Mouse (Mus musculus) hindbrain, embryonic 15.5 days (tissue): ENCODE measurements around the gene Gm20388. TPM values are rescaled to one million over a fixed set of nuclear protein-coding genes. Genes with fewer than 3 reads are reported as not detected.

ENCODE experiments used
- ATAC-seq: fragments of 200-750 bp; cut with Nextera tagmentation; 2 replicates; pipeline ENCODE4 v1.8.0; 2017; ENCODE audit warnings: low read depth, moderate number of reproducible peaks, moderate TSS enrichment; ENCODE audit not compliant: low FRiP score
- H3K27ac ChIP-seq: fragments of 300-500 bp; sonication (generic); replicated peaks from 2 replicates; pipeline ENCODE4 v1.5.1; 2015; ENCODE audit warnings: mild to moderate bottlenecking, inconsistent platforms
- H3K27me3 ChIP-seq: fragments of 300-500 bp; sonication (generic); 2 replicates; pipeline ENCODE4 v1.6.1; 2015; ENCODE audit warnings: control low read depth, inconsistent platforms
- H3K36me3 ChIP-seq: fragments of 300-500 bp; sonication (generic); 2 replicates; pipeline ENCODE4 v1.6.1; 2015; ENCODE audit warnings: control low read depth, inconsistent platforms
- H3K4me1 ChIP-seq: fragments of 300-500 bp; sonication (generic); replicated peaks from 2 replicates; pipeline ENCODE4 v1.6.1; 2015; ENCODE audit warnings: control low read depth, inconsistent platforms
- H3K4me2 ChIP-seq: fragments of 300-500 bp; sonication (generic); 2 replicates; pipeline ENCODE4 v1.6.1; 2015; ENCODE audit warnings: moderate library complexity, mild to moderate bottlenecking, inconsistent platforms
- H3K4me3 ChIP-seq: fragments of 300-500 bp; sonication (generic); 2 replicates; pipeline ENCODE4 v1.5.1; 2015; ENCODE audit warnings: mild to moderate bottlenecking, inconsistent platforms
- H3K9ac ChIP-seq: fragments of 300-500 bp; sonication (generic); 2 replicates; pipeline ENCODE4 v1.6.1; 2015; ENCODE audit warnings: inconsistent platforms
- H3K9me3 ChIP-seq: fragments of 300-500 bp; sonication (generic); 2 replicates; pipeline ENCODE4 v1.6.1; 2016; ENCODE audit warnings: control low read depth, inconsistent platforms
- WGBS: fragments of 180-500 bp; shearing (Covaris S2); methylation state at CpG from one replicate; pipeline ENCODE4 v1.1.7; 2015; 5-methylcytosine and 5-hydroxymethylcytosine counted together
- polyA plus RNA-seq: library from polyadenylated mRNA; unstranded; fragments of >200 nt; fragmentation: Nextera tagmentation; extraction: Ambion mirVana; gene quantifications from 2 replicates; pipeline ENCODE4 v1.2.1, GENCODE M21; 2015

Gene Gm20388
- polyA plus RNA-seq, 1 experiment from 2014 or later, result 5.4 TPM

- Histone ChIP-seq H3K4me3 (no peak overlapping the region), H3K4me1 (peaks cover 48% of the 10 kb centered on the region), H3K27me3 (no peaks in the 10 kb centered on the region), H3K4me2 (no peak overlapping the region), H3K36me3 (no peaks in the 10 kb centered on the region), H3K9ac (no peak overlapping the region), H3K27ac (no peak overlapping the region), H3K9me3 (no peaks in the 10 kb centered on the region)
- ATAC-seq, result no peak
- WGBS, result 24% methylated on average over 10 of the region's 10 CpGs
These were observed 314.9 kb downstream of the Gm20388 start for GRCm38 (mm10) chr8:120225421-120226151.

GRCm38 (mm10) chr8:120226700-120227577 lies 316.3 kb downstream of the Gm20388 start:
- H3K4me1 ChIP-seq, result peaks cover 61% of the 10 kb centered on the region
- ATAC-seq, result no peak

GRCm38 (mm10) chr8:120227578-120227876 lies 316.9 kb downstream of the Gm20388 start:
- peaks cover 63% of the 10 kb centered on the region for H3K4me1 ChIP-seq

More at GRCm38 (mm10) chr8:120226700-120227577, 316.3 kb downstream of the Gm20388 start:
- H3K9ac ChIP-seq, result no peak overlapping the region
- H3K9me3 ChIP-seq, result no peaks in the 10 kb centered on the region
- no peaks in the 10 kb centered on the region for H3K36me3 ChIP-seq
- H3K4me3 ChIP-seq, result no peak overlapping the region
- peaks cover 5% of the 10 kb centered on the region; the same call in 1 of the 2 replicates for H3K27me3 ChIP-seq
- WGBS, result 45% methylated on average over 5 of the region's 5 CpGs
- no peak overlapping the region for H3K27ac ChIP-seq
- H3K4me2 ChIP-seq, result peak overlapping the region; percentile 83; the same call in 1 of the 2 replicates

GRCm38 (mm10) chr8:120227891-120228591 lies 317.4 kb downstream of the Gm20388 start, which contains the start of gene Gse1:
TSS of gene Gse1 (plus strand) at chr8:120228456.
- Histone ChIP-seq H3K4me2 (peak within 1 kb of the TSS; percentile 83), H3K9me3 (no peaks in the 10 kb centered on the region), H3K27me3 (peaks cover 5% of the 10 kb centered on the region; the same call in 1 of the 2 replicates), H3K36me3 (no peaks in the 10 kb centered on the region), H3K4me3 (peak within 1 kb of the TSS; percentile 58), H3K9ac (peak within 1 kb of the TSS; percentile 51), H3K4me1 (peaks cover 63% of the 10 kb centered on the region), H3K27ac (peak within 1 kb of the TSS; percentile 44)
- WGBS, result 2% methylated on average over 20 of the region's 52 CpGs
- peak; percentile 69 for ATAC-seq

More at GRCm38 (mm10) chr8:120227578-120227876, 316.9 kb downstream of the Gm20388 start:
- Histone ChIP-seq H3K9me3 (no peaks in the 10 kb centered on the region), H3K9ac (no peak overlapping the region), H3K36me3 (no peaks in the 10 kb centered on the region), H3K4me2 (peak overlapping the region; percentile 83), H3K27ac (no peak overlapping the region), H3K27me3 (peaks cover 5% of the 10 kb centered on the region; the same call in 1 of the 2 replicates), H3K4me3 (peak overlapping the region; percentile 58)
- 0 out of 2 replicates have a peak, but pooled peaks have one; percentile 4 for ATAC-seq

- peak overlapping the region; percentile 51 for H3K9ac ChIP-seq
- WGBS, result under 1% methylated on average over 108 of the region's 125 CpGs
- H3K4me2 ChIP-seq, result peak overlapping the region; percentile 83
- no peaks in the 10 kb centered on the region for H3K9me3 ChIP-seq
- ATAC-seq, result peak; percentile 59
- peaks cover 70% of the 10 kb centered on the region for H3K4me1 ChIP-seq
- peaks cover 8% of the 10 kb centered on the region; the same call in 1 of the 2 replicates for H3K27me3 ChIP-seq
- peak overlapping the region; percentile 58 for H3K4me3 ChIP-seq
- peak overlapping the region; percentile 44 for H3K27ac ChIP-seq
- H3K36me3 ChIP-seq, result no peaks in the 10 kb centered on the region
These were observed 318.3 kb downstream of the Gm20388 start for GRCm38 (mm10) chr8:120228781-120229573.

- Histone ChIP-seq H3K9ac (peak overlapping the region; percentile 51; the same call in 1 of the 2 replicates), H3K4me3 (peak overlapping the region; percentile 58), H3K4me2 (peak overlapping the region; percentile 83), H3K27me3 (peaks cover 8% of the 10 kb centered on the region; the same call in 1 of the 2 replicates), H3K9me3 (no peaks in the 10 kb centered on the region), H3K36me3 (no peaks in the 10 kb centered on the region), H3K4me1 (peaks cover 76% of the 10 kb centered on the region), H3K27ac (no peak overlapping the region)
- WGBS, result 0% methylated on average over 21 of the region's 22 CpGs
- ATAC-seq, result no peak
These were observed 318.9 kb downstream of the Gm20388 start for GRCm38 (mm10) chr8:120229574-120229916.

- Histone ChIP-seq H3K27me3 (peaks cover 8% of the 10 kb centered on the region; the same call in 1 of the 2 replicates), H3K36me3 (no peaks in the 10 kb centered on the region), H3K4me3 (peak overlapping the region; percentile 58), H3K9ac (peak overlapping the region; percentile 51; the same call in 1 of the 2 replicates), H3K4me1 (peaks cover 81% of the 10 kb centered on the region), H3K4me2 (peak overlapping the region; percentile 83), H3K9me3 (no peaks in the 10 kb centered on the region), H3K27ac (no peak overlapping the region)
- WGBS, result 8% methylated on average over 22 of the region's 22 CpGs
- ATAC-seq, result no peak
These were observed 319.4 kb downstream of the Gm20388 start for GRCm38 (mm10) chr8:120230081-120230480.

GRCm38 (mm10) chr8:120230715-120231614 lies 320.3 kb downstream of the Gm20388 start:
- Histone ChIP-seq H3K9ac (peak overlapping the region; percentile 32; the same call in 1 of the 2 replicates), H3K27ac (no peak overlapping the region), H3K4me2 (peak overlapping the region; percentile 83), H3K36me3 (no peaks in the 10 kb centered on the region), H3K4me1 (peaks cover 73% of the 10 kb centered on the region), H3K4me3 (peak overlapping the region; percentile 58), H3K27me3 (peaks cover 8% of the 10 kb centered on the region; the same call in 1 of the 2 replicates), H3K9me3 (no peaks in the 10 kb centered on the region)
- ATAC-seq, result no peak
- WGBS, result 26% methylated on average over 18 of the region's 18 CpGs

- H3K4me3 ChIP-seq, result peak overlapping the region; percentile 58
- 57% methylated on average over 3 of the region's 3 CpGs for WGBS
These were observed 321.2 kb downstream of the Gm20388 start for GRCm38 (mm10) chr8:120231870-120232269.

GRCm38 (mm10) chr8:120232398-120232797 lies 321.8 kb downstream of the Gm20388 start:
- peaks cover 8% of the 10 kb centered on the region; the same call in 1 of the 2 replicates for H3K27me3 ChIP-seq

More at GRCm38 (mm10) chr8:120231870-120232269, 321.2 kb downstream of the Gm20388 start:
- H3K4me2 ChIP-seq, result peak overlapping the region; percentile 83
- no peaks in the 10 kb centered on the region for H3K9me3 ChIP-seq
- no peaks in the 10 kb centered on the region for H3K36me3 ChIP-seq
- no peak overlapping the region for H3K27ac ChIP-seq
- ATAC-seq, result no peak
- no peak overlapping the region; the same call in 1 of the 2 replicates for H3K9ac ChIP-seq
- peaks cover 70% of the 10 kb centered on the region for H3K4me1 ChIP-seq
- H3K27me3 ChIP-seq, result peaks cover 8% of the 10 kb centered on the region; the same call in 1 of the 2 replicates

More at GRCm38 (mm10) chr8:120232398-120232797, 321.8 kb downstream of the Gm20388 start:
- H3K36me3 ChIP-seq, result no peaks in the 10 kb centered on the region
- no peak for ATAC-seq
- H3K4me2 ChIP-seq, result peak overlapping the region; percentile 83
- 45% methylated on average over 4 of the region's 4 CpGs for WGBS
- H3K9ac ChIP-seq, result peak overlapping the region; percentile 29; the same call in 1 of the 2 replicates
- no peak overlapping the region for H3K27ac ChIP-seq
- H3K4me3 ChIP-seq, result peak overlapping the region; percentile 27
- peaks cover 66% of the 10 kb centered on the region for H3K4me1 ChIP-seq
- H3K9me3 ChIP-seq, result no peaks in the 10 kb centered on the region
